Comparison of ENCODE assay signal across 7 mouse cellular contexts in genomic region chrX:103820307-103821194, GRCm38 (mm10). TPM values are rescaled to one million over a fixed set of nuclear protein-coding genes. Genes with fewer than 3 reads are reported as not detected.
DNase-seq lines count a peak whose midpoint lies in the region; ATAC-seq and TF ChIP-seq lines count a peak whose summit lies in the region.

No protein-coding gene starts in this region.

- peak overlapping the region; percentile 64 for H3K4me3 ChIP-seq in embryonic facial prominence, embryonic 10.5 days
- peak overlapping the region; percentile 53 for H3K4me3 ChIP-seq in limb, embryonic 14.5 days (replicated peaks; ENCODE audit: low read length)
- peak overlapping the region; percentile 46 for H3K4me3 ChIP-seq in neural tube, embryonic 11.5 days (ENCODE audit: low read depth, low read length)

- H3K36me3 ChIP-seq in embryonic facial prominence, embryonic 10.5 days (replicated peaks) = no peaks in the 10 kb centered on the region
- no peaks in the 10 kb centered on the region for H3K36me3 ChIP-seq in limb, embryonic 14.5 days (ENCODE audit: control insufficient read depth, insufficient read depth, low read length)
- no peaks in the 10 kb centered on the region for H3K36me3 ChIP-seq in neural tube, embryonic 11.5 days (ENCODE audit: control insufficient read depth, insufficient read depth, low read length)

- ATAC-seq in limb, embryonic 14.5 days (ENCODE audit: low FRiP score, low read depth) = no peak
- peak; percentile 24; the same call in 1 of the 2 replicates for ATAC-seq in neural tube, embryonic 11.5 days (ENCODE audit: insufficient read depth, low FRiP score, low TSS enrichment)

- peak overlapping the region; percentile 65 for H3K4me2 ChIP-seq in limb, embryonic 14.5 days (replicated peaks; ENCODE audit: low read depth, low read length, severe bottlenecking)
- H3K4me2 ChIP-seq in neural tube, embryonic 11.5 days (ENCODE audit: low read depth) = peak overlapping the region; percentile 58

- 18% methylated on average over 35 of the region's 35 CpGs for WGBS in embryonic facial prominence, embryonic 10.5 days
- 25% methylated on average over 35 of the region's 35 CpGs for WGBS in limb, embryonic 14.5 days
- 18% methylated on average over 35 of the region's 35 CpGs for WGBS in neural tube, embryonic 11.5 days

- peaks cover 14% of the 10 kb centered on the region; the same call in 1 of the 2 replicates for H3K4me1 ChIP-seq in embryonic facial prominence, embryonic 10.5 days
- H3K4me1 ChIP-seq in limb, embryonic 14.5 days (ENCODE audit: control insufficient read depth, insufficient read depth, low read length) = peaks cover 4% of the 10 kb centered on the region
- no peaks in the 10 kb centered on the region for H3K4me1 ChIP-seq in neural tube, embryonic 11.5 days (ENCODE audit: control insufficient read depth, insufficient read depth, low read length)

- peak; percentile 16 for DNase-seq in right cerebral cortex, postnatal 4 days
- DNase-seq in right cerebral cortex, adult 2 months (ENCODE audit: low spot score in 2 of 2) = no peak
- DNase-seq in embryonic facial prominence, embryonic 10.5 days (ENCODE audit: low spot score) = peak; percentile 38
- peak; percentile 8 to 16 for DNase-seq in heart, postnatal 14 days
- DNase-seq in limb, embryonic 14.5 days (ENCODE audit: low spot score) = no peak
- peak; percentile 14 for DNase-seq in neural tube, embryonic 11.5 days (ENCODE audit: low spot score)
- DNase-seq in urinary bladder, postnatal 4 days (ENCODE audit: low spot score in 2 of 2) = no peak

- peak overlapping the region; percentile 65 for H3K9ac ChIP-seq in limb, embryonic 14.5 days (ENCODE audit: low read depth, low read length, severe bottlenecking)
- H3K9ac ChIP-seq in neural tube, embryonic 11.5 days (ENCODE audit: low read length) = peak overlapping the region; percentile 57; the same call in 1 of the 2 replicates

- intact Hi-C loops in heart, postnatal 14 days (cut with DNase I) = loop anchor here (5.0 kb wide), 1 partner anchor 123 kb away; no protein-coding TSS in a partner anchor

- no peak for TF ChIP-seq POLR2A in limb, embryonic 14.5 days (IDR thresholded peaks at IDR 0.05; ENCODE audit: borderline replicate concordance, extremely low read depth, insufficient read depth, insufficient read length)

- no peaks in the 10 kb centered on the region for H3K9me3 ChIP-seq in embryonic facial prominence, embryonic 10.5 days
- H3K9me3 ChIP-seq in limb, embryonic 14.5 days (ENCODE audit: control insufficient read depth, low read length) = no peaks in the 10 kb centered on the region
- H3K9me3 ChIP-seq in neural tube, embryonic 11.5 days (ENCODE audit: control insufficient read depth, low read length) = no peaks in the 10 kb centered on the region

- H3K27ac ChIP-seq in embryonic facial prominence, embryonic 10.5 days (replicated peaks) = peak overlapping the region; percentile 82
- H3K27ac ChIP-seq in limb, embryonic 14.5 days (replicated peaks; ENCODE audit: low read depth, low read length) = peak overlapping the region; percentile 90; the same call in 1 of the 2 replicates
- no peak overlapping the region for H3K27ac ChIP-seq in neural tube, embryonic 11.5 days (ENCODE audit: low read depth, low read length)

- peaks cover 96% of the 10 kb centered on the region for H3K27me3 ChIP-seq in embryonic facial prominence, embryonic 10.5 days (replicated peaks; ENCODE audit: low read depth, poor library complexity, severe bottlenecking)
- H3K27me3 ChIP-seq in limb, embryonic 14.5 days (ENCODE audit: control insufficient read depth, insufficient read depth, low read length) = no peaks in the 10 kb centered on the region
- peaks cover 35% of the 10 kb centered on the region for H3K27me3 ChIP-seq in neural tube, embryonic 11.5 days (ENCODE audit: control insufficient read depth, insufficient read depth, low read length)

RNA-seq across cellular contexts. Expression of gene Slc16a2, which starts 1.2 kb away (rescaled TPM):
- polyA plus RNA-seq in embryonic facial prominence, embryonic 10.5 days (2016; fragmentation: Nextera tagmentation; extraction: Ambion mirVana) = 8.2 and 9.9 TPM in 2 replicates
- total RNA-seq in heart, postnatal 14 days (2021) = 10 to 100 TPM; 10.3 to 14.3 TPM
- polyA plus RNA-seq in limb, embryonic 14.5 days (2012; rRNA removed) = 44.1 and 70.7 TPM in 2 replicates
- polyA plus RNA-seq in limb, embryonic 14.5 days (2014; fragmentation: Nextera tagmentation; extraction: Ambion mirVana) = 49.6 and 53.3 TPM in 2 replicates
- 15.5 and 16.3 TPM in 2 replicates for polyA plus RNA-seq in neural tube, embryonic 11.5 days (2014; fragmentation: Nextera tagmentation; extraction: Ambion mirVana)

Comparison
In these comparisons a context has a peak if more than half of its experiments do, and no peak if none do; other contexts are left out.
1. DNase-seq: peak in right cerebral cortex, postnatal 4 days (single experiment), embryonic facial prominence, embryonic 10.5 days (single experiment), heart, postnatal 14 days (2 of 2) and neural tube, embryonic 11.5 days (single experiment); none in right cerebral cortex, adult 2 months (0 of 2), limb, embryonic 14.5 days (single experiment) and urinary bladder, postnatal 4 days (0 of 2).
2. Peak in every context shown above with its lines, with median percentiles within 50 percentile points of each other: H3K4me3 ChIP-seq.